Mouse (Mus musculus) spleen, adult 2 months (tissue): ENCODE data around the gene Lrrk2. TPM values are rescaled to one million over a fixed set of nuclear protein-coding genes. Genes with fewer than 3 reads are reported as not detected.
A peak's percentile ranks its signal among the peaks of the same experiment; 100 is the strongest.

ENCODE experiments used
- DNase-seq, 2 experiments: peaks; one replicate each; pipeline versions ENCODE4 v3.0.0 to v3.0.0-alpha.2; 2012 to 2021; ENCODE audit warnings: low spot score in 2 of 2, low read depth in 1 of 2
- H3K27ac ChIP-seq: fragments of 200-500 bp; 2 replicates; pipeline ENCODE4 v1.5.1; 2012; ENCODE audit warnings: low read length, inconsistent platforms; ENCODE audit not compliant: insufficient read depth
- H3K27me3 ChIP-seq: fragments of 200-500 bp; 2 replicates; pipeline ENCODE4 v1.6.1; 2012; ENCODE audit warnings: mild to moderate bottlenecking, moderate library complexity, low read length, inconsistent platforms; ENCODE audit not compliant: control insufficient read depth, insufficient read depth
- H3K36me3 ChIP-seq: fragments of 200-500 bp; 2 replicates; pipeline ENCODE4 v1.6.1; 2012; ENCODE audit warnings: mild to moderate bottlenecking, low read length, inconsistent platforms; ENCODE audit not compliant: control insufficient read depth, insufficient read depth
- H3K4me1 ChIP-seq: fragments of 200-500 bp; 2 replicates; pipeline ENCODE4 v1.6.1; 2011; ENCODE audit warnings: inconsistent platforms; ENCODE audit not compliant: control insufficient read depth, insufficient read depth, insufficient read length
- H3K4me3 ChIP-seq: fragments of 200-500 bp; 2 replicates; pipeline ENCODE4 v1.5.1; 2011; ENCODE audit warnings: mild to moderate bottlenecking, inconsistent platforms; ENCODE audit not compliant: insufficient read depth, insufficient read length; ENCODE audit errors: extremely low read depth
- CTCF ChIP-seq: fragments of 200-500 bp; IDR thresholded peaks from 2 replicates; pipeline ENCODE4 v1.5.1; 2011; ENCODE audit warnings: mild to moderate bottlenecking, inconsistent platforms; ENCODE audit not compliant: insufficient read depth, insufficient read length, insufficient replicate concordance; ENCODE audit errors: extremely low read depth
- POLR2A ChIP-seq: fragments of 200-500 bp; IDR thresholded peaks from 2 replicates; pipeline ENCODE4 v1.6.1; 2011; ENCODE audit warnings: low read depth, low read length, inconsistent platforms
- WGBS: fragments of 180-500 bp; shearing (Covaris S2); methylation state at CpG from one replicate; pipeline ENCODE4 v1.1.7; 2018; 5-methylcytosine and 5-hydroxymethylcytosine counted together
- polyA plus RNA-seq: library from polyadenylated mRNA; depleted of rRNA; stranded (reverse); fragments of >200 nt; gene quantifications from 2 replicates; pipeline ENCODE4 v1.2.3, GENCODE M21; 2012

The Lrrk2 gene
- polyA plus RNA-seq, 1 experiment = 9.7 TPM

DNA sequence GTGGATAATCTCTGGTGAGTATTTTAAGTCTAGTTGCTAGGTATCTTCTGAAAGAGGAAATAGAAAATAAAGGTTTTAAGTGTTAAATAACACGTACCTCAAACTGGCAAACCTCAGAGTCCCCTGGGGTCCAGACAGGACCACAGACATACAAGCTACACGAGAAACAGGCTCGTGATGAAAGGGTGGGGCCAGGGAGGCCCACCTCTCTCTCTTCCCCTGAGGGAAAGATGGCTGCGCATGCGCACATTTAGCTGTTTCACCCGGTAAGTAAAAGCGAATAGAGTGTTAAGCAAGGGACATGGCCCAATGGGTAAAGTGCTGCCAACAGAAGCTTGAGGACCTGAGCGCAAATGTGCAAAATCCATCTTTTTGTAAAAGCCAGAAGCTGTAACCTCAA is 38.7 kb upstream of the Lrrk2 start:
- TF ChIP-seq POLR2A (no peak), CTCF (no peak)
- WGBS = 35% methylated on average over 8 of the region's 8 CpGs
- H3K4me1 ChIP-seq = peaks cover 9% of the 10 kb centered on the region
- DNase-seq = peak; percentile 91 to 97
- peak overlapping the region; percentile 16; the same call in 1 of the 2 replicates for H3K4me3 ChIP-seq
- H3K27me3 ChIP-seq = no peaks in the 10 kb centered on the region
- H3K27ac ChIP-seq = peak overlapping the region; percentile 92
- H3K36me3 ChIP-seq = no peaks in the 10 kb centered on the region

DNA sequence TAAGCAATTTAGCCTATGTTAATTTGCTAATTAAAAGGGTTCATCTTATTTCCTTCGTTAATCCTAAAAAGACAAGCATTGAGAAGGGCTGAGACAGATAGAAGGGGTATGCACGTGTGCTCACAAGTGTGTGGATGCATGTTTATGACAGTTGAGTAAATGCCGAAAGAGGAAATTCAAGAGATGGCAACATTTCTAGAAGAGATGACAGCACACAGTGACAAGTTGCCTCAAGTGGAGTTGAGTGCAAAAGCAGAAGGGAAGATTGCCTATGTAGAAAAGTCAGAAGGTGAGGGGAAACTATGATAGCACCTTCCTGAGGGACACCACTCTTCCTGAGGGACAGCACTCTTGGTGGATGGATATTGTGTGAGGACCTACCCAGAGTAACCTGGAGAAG is 31.3 kb upstream of the Lrrk2 start:
- 79% methylated on average over 3 of the region's 3 CpGs for WGBS
- Histone ChIP-seq H3K4me3 (no peak overlapping the region), H3K4me1 (peaks cover 5% of the 10 kb centered on the region; the same call in 1 of the 2 replicates), H3K27me3 (no peaks in the 10 kb centered on the region), H3K36me3 (no peaks in the 10 kb centered on the region), H3K27ac (no peak overlapping the region)
- DNase-seq = no peak
- no peak for TF ChIP-seq CTCF
- TF ChIP-seq POLR2A = no peak

DNA sequence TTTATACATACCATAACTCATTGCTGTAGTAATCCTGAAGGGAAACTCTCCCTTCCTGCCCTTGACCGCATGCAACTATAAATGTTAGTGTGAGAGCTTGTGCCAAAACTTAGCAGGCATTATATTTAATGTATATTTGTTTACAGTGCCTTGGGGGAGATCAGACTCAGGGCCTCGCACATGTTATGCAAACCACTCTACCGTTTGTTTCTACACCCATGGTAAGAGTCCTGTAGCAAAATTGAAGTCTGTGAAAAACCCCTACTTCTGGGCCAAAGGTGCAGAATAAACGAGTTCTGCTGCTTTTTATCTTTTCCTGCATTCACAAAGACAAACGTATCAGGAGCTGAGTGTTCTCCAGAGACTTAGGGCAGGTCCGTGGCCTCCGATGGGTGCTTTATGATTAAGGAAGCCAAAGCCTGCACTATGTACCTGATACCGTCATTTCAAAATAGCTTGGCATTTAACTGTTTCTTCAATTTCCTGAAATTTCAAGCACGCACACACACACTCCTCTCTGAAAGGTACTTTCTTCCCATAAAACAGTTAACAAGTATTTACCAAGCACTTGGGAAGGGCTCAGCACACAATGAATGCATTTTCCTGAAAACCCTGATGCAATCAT is 30.2 kb upstream of the Lrrk2 start:
- Histone ChIP-seq H3K36me3 (no peaks in the 10 kb centered on the region), H3K27ac (no peak overlapping the region), H3K27me3 (no peaks in the 10 kb centered on the region), H3K4me3 (no peak overlapping the region), H3K4me1 (peaks cover 5% of the 10 kb centered on the region; the same call in 1 of the 2 replicates)
- DNase-seq = no peak
- no peak for TF ChIP-seq CTCF
- no peak for TF ChIP-seq POLR2A
- 61% methylated on average over 9 of the region's 9 CpGs for WGBS

DNA sequence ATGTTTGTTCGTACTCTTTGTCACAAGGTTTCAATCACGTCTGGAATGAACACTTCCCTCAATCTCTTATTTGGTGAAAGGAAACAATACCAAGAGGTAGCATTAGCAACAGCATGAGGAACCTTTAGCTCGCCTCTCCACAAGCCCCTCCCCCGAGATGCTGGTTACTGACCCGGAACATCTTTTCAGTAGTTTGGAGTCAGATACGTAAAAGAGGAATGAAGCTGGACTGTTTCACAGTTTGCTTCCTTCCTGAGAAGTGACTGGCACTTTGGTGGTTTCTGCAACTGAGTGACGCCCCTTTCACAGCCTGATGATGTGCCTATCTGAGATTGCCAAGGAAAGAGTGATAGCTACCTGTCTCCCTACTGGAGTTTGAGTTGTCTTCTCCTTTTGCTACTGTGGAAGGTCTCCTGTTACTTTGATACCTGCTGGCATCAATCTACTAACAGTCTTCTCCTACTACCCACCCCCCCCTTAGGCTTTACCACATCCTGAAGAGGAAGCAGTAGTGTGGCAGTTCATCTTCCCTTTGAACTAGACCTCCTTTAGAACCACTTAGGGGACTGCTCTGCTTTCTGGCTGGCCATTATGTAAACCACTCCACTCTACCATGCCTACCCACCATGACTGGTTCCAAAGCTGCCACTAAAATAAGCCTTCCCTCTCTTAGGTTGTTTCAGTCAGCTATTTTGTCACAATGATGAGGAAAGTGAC is 29.2 kb upstream of the Lrrk2 start:
- Histone ChIP-seq H3K27me3 (no peaks in the 10 kb centered on the region), H3K4me3 (no peak overlapping the region), H3K27ac (peak overlapping the region; percentile 64), H3K4me1 (peaks cover 5% of the 10 kb centered on the region; the same call in 1 of the 2 replicates), H3K36me3 (no peaks in the 10 kb centered on the region)
- TF ChIP-seq POLR2A (no peak), CTCF (no peak)
- DNase-seq = peak; percentile 39 to 67
- WGBS = 15% methylated on average over 7 of the region's 7 CpGs

DNA sequence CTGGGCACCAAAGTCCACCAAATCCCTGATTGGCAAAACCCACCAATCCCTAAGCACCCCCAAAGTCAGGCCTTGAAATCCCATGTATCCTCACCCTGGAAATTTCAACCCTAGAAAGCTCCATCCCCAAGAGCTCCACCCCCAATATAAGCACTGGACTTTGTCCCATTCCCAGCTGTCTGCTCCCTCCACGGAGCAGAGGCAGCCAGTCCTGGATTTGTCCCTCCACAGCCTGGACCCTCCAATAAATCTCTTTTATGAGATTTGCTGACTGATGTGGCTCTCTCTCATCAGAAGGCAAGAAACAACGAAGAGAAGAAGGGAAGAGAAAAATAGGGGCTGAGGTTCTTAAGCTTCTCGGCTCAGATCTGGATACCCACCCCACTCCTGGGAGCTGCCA is 22.7 kb upstream of the Lrrk2 start:
- H3K4me1 ChIP-seq = peaks cover 3% of the 10 kb centered on the region; the same call in 1 of the 2 replicates
- WGBS = 67% methylated on average over 3 of the region's 3 CpGs

DNA sequence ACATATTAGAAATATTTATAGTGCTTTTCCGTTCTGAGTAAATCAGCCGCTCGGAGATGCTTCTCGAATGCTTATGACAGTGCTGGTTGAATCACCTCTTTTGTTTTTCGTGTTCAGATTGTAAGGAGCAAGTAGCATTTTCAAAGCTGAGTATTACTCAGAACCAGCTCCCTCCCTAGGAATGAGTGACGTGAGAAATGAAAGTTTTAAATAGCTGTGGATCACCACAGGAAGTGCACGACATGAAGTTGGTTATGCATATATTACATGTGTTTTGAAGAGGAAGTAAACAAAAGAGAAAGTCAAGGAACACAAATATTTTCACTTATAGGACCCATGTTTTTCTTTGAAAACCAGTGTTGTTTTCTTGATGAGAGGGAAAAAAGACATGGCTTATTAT is 21.5 kb upstream of the Lrrk2 start:
- 41% methylated on average over 7 of the region's 7 CpGs for WGBS
- Histone ChIP-seq H3K36me3 (no peaks in the 10 kb centered on the region), H3K4me3 (no peak overlapping the region), H3K4me1 (peaks cover 3% of the 10 kb centered on the region; the same call in 1 of the 2 replicates), H3K27me3 (no peaks in the 10 kb centered on the region), H3K27ac (no peak overlapping the region)
- DNase-seq = peak in 1 of 2 experiments; percentile 61
- TF ChIP-seq POLR2A (no peak), CTCF (no peak)

More for the DNA sequence above, 22.7 kb upstream of the Lrrk2 start:
- H3K4me3 ChIP-seq = no peak overlapping the region
- H3K27me3 ChIP-seq = no peaks in the 10 kb centered on the region
- no peak for DNase-seq
- TF ChIP-seq CTCF (no peak), POLR2A (no peak)
- no peaks in the 10 kb centered on the region for H3K36me3 ChIP-seq
- H3K27ac ChIP-seq = no peak overlapping the region

DNA sequence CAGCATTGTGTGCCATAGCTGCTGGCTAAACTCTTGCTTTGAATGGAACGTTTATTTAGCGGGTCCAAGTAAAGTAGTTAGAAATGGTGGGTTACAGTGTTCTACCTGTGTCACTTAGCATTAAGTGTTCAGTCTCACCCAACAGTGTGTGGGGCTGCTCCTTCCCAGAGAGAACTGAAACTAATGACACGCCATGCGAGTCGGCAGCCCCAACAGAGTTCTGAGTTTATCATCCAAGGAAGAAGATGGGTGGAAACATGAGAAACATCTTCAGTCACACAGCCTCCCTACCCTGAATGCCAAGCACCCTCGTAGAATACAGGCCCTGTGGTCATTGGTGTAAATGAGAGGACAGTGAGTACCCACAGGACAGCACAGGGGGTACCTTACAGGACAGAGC is 14.7 kb upstream of the Lrrk2 start:
- Histone ChIP-seq H3K27me3 (no peaks in the 10 kb centered on the region), H3K27ac (peak overlapping the region; percentile 86), H3K4me1 (peaks cover 17% of the 10 kb centered on the region), H3K4me3 (no peak overlapping the region), H3K36me3 (no peaks in the 10 kb centered on the region)
- WGBS = 51% methylated on average over 6 of the region's 6 CpGs
- no peak for TF ChIP-seq POLR2A
- TF ChIP-seq CTCF = no peak
- DNase-seq = peak; percentile 41 to 66
